Mouse (Mus musculus) neural tube, embryonic 14.5 days (tissue): ENCODE results near the gene Fkbp4. TPM values are rescaled to one million over a fixed set of nuclear protein-coding genes. Genes with fewer than 3 reads are reported as not detected.

Source experiments
- ATAC-seq: fragments of 200-750 bp; cut with Nextera tagmentation; 2 replicates; pipeline ENCODE4 v1.8.0; 2017; ENCODE audit warnings: low read depth, mild to moderate bottlenecking, moderate TSS enrichment, moderate library complexity
- H3K27ac ChIP-seq: fragments of 300-500 bp; sonication (generic); 2 replicates; pipeline ENCODE4 v1.5.1; 2014; ENCODE audit warnings: low read depth, mild to moderate bottlenecking, control low read depth, low read length, moderate library complexity, mixed read lengths
- H3K27me3 ChIP-seq: fragments of 300-500 bp; sonication (generic); 2 replicates; pipeline ENCODE4 v1.6.1; 2014; ENCODE audit warnings: low read length; ENCODE audit not compliant: control insufficient read depth, insufficient read depth
- H3K36me3 ChIP-seq: fragments of 300-500 bp; sonication (generic); 2 replicates; pipeline ENCODE4 v1.6.1; 2014; ENCODE audit warnings: low read length, mixed read lengths; ENCODE audit not compliant: control insufficient read depth, insufficient read depth
- H3K4me1 ChIP-seq: fragments of 300-500 bp; sonication (generic); 2 replicates; pipeline ENCODE4 v1.6.1; 2014; ENCODE audit warnings: low read length; ENCODE audit not compliant: control insufficient read depth, insufficient read depth
- H3K4me2 ChIP-seq: fragments of 300-500 bp; sonication (generic); 2 replicates; pipeline ENCODE4 v1.6.1; 2014; ENCODE audit warnings: mild to moderate bottlenecking, low read depth, low read length, control low read depth
- H3K4me3 ChIP-seq: fragments of 300-500 bp; sonication (generic); 2 replicates; pipeline ENCODE4 v1.5.1; 2014; ENCODE audit warnings: low read depth, low read length, control low read depth, mixed read lengths
- H3K9ac ChIP-seq: fragments of 300-500 bp; sonication (generic); replicated peaks from 2 replicates; pipeline ENCODE4 v1.6.1; 2014; ENCODE audit warnings: low read depth, mild to moderate bottlenecking, control low read depth, low read length, mixed read lengths
- H3K9me3 ChIP-seq: fragments of 300-500 bp; sonication (generic); 2 replicates; pipeline ENCODE4 v1.6.1; 2016; ENCODE audit warnings: low read length; ENCODE audit not compliant: control insufficient read depth
- WGBS: fragments of 180-500 bp; shearing (Covaris S2); extraction: QIAGEN DNeasy Blood & Tissue Kit; methylation state at CpG from one replicate; pipeline ENCODE4 v1.1.7; 2014; 5-methylcytosine and 5-hydroxymethylcytosine counted together
- polyA plus RNA-seq: library from polyadenylated mRNA; unstranded; fragments of >200 nt; fragmentation: Nextera tagmentation; extraction: Ambion mirVana; gene quantifications from 2 replicates; pipeline ENCODE4 v1.2.1, GENCODE M21; 2014

Fkbp4 gene
- polyA plus RNA-seq = 277 and 319 TPM in 2 replicates

GRCm38 (mm10) chr6:128438317-128438870 is at the start of gene Fkbp4:
TSS of gene Fkbp4 (minus strand) at chr6:128438677.
- Histone ChIP-seq H3K4me2 (peak within 1 kb of the TSS; percentile 67), H3K36me3 (peaks cover 18% of the 10 kb centered on the region), H3K4me1 (peaks cover 6% of the 10 kb centered on the region; the same call in 1 of the 2 replicates), H3K27me3 (no peaks in the 10 kb centered on the region), H3K27ac (peak within 1 kb of the TSS; percentile 91), H3K4me3 (peak within 1 kb of the TSS; percentile 99), H3K9ac (peak within 1 kb of the TSS; percentile 96), H3K9me3 (no peaks in the 10 kb centered on the region)
- peak; percentile 95 for ATAC-seq
- WGBS = 1% methylated on average over 30 of the region's 67 CpGs

DNA sequence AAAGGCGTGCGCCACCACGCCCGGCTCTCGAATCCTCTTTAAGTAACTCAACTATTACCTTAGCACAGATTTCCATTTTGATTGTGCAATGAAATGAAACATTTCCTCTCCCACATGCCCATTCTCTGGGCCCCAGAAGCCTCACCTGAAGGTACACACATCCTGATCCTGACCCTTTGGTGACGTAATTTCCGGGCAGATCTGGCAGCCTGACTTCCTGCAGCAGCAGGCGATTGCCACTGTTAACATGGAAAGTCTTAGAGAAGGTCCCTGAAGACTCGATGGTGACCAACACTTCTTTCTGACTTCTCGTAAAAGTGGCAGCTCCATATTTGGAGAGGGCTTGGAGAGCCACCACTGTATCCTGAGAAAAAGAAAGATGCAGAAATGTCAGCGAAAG is 49.3 kb upstream of the Fkbp4 start:
- Histone ChIP-seq H3K9ac (no peak overlapping the region), H3K4me2 (no peak overlapping the region), H3K4me3 (no peak overlapping the region), H3K27ac (no peak overlapping the region), H3K9me3 (no peaks in the 10 kb centered on the region), H3K36me3 (no peaks in the 10 kb centered on the region), H3K27me3 (no peaks in the 10 kb centered on the region), H3K4me1 (no peaks in the 10 kb centered on the region)
- no peak for ATAC-seq
- WGBS = 91% methylated on average over 11 of the region's 11 CpGs

GRCm38 (mm10) chr6:128479463-128480454 is 41.3 kb upstream of the Fkbp4 start:
- Histone ChIP-seq H3K9me3 (no peaks in the 10 kb centered on the region), H3K27me3 (no peaks in the 10 kb centered on the region), H3K4me3 (no peak overlapping the region), H3K4me2 (0 out of 2 replicates have a peak overlapping the region, but pooled peaks have one; percentile 9), H3K27ac (no peak overlapping the region), H3K4me1 (no peaks in the 10 kb centered on the region), H3K36me3 (no peaks in the 10 kb centered on the region), H3K9ac (no peak overlapping the region)
- WGBS = 21% methylated on average over 26 of the region's 26 CpGs
- peak; percentile 94 for ATAC-seq

DNA sequence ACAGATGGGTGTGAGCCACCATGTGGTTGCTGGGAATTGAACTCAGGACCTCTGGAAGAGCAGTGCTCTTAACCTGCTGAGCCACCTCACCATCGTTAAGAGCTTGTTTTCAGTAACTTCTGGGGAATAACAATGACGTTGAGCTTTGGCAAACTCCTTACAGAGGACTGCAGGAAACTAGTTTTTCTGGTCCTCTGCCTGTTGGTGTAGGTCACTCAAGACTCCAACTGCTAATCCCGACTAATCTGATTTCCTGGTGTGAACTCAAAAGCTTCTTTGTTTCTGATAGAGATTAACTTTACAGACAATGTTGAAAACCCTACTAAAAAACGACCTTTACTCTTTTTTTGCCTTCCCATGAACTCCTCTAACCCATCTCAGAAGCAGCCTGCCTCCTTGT is 39.0 kb upstream of the Fkbp4 start:
- Histone ChIP-seq H3K4me1 (no peaks in the 10 kb centered on the region), H3K9ac (no peak overlapping the region), H3K4me3 (no peak overlapping the region), H3K4me2 (no peak overlapping the region), H3K36me3 (no peaks in the 10 kb centered on the region), H3K27me3 (no peaks in the 10 kb centered on the region), H3K9me3 (no peaks in the 10 kb centered on the region), H3K27ac (no peak overlapping the region)
- no peak for ATAC-seq
- WGBS = 43% methylated on average over 4 of the region's 4 CpGs

- Histone ChIP-seq H3K9ac (no peak overlapping the region), H3K27ac (no peak overlapping the region), H3K4me2 (no peak overlapping the region), H3K27me3 (no peaks in the 10 kb centered on the region), H3K9me3 (no peaks in the 10 kb centered on the region), H3K36me3 (no peaks in the 10 kb centered on the region), H3K4me3 (no peak overlapping the region), H3K4me1 (no peaks in the 10 kb centered on the region)
- no peak for ATAC-seq
- 96% methylated on average over 6 of the region's 6 CpGs for WGBS
Measured at GRCm38 (mm10) chr6:128474112-128474511, 35.6 kb upstream of the Fkbp4 start.

- WGBS = 8% methylated on average over 12 of the region's 12 CpGs
- Histone ChIP-seq H3K36me3 (no peaks in the 10 kb centered on the region), H3K27ac (no peak overlapping the region), H3K4me2 (no peak overlapping the region), H3K9ac (no peak overlapping the region), H3K27me3 (no peaks in the 10 kb centered on the region), H3K4me3 (no peak overlapping the region), H3K9me3 (no peaks in the 10 kb centered on the region), H3K4me1 (no peaks in the 10 kb centered on the region)
- ATAC-seq = no peak
Measured at GRCm38 (mm10) chr6:128469451-128469850, 31.0 kb upstream of the Fkbp4 start.

- no peak overlapping the region for H3K4me3 ChIP-seq
- no peaks in the 10 kb centered on the region for H3K4me1 ChIP-seq
- no peak overlapping the region for H3K4me2 ChIP-seq
- H3K27me3 ChIP-seq = no peaks in the 10 kb centered on the region
- no peak overlapping the region for H3K27ac ChIP-seq
- ATAC-seq = no peak
- no peaks in the 10 kb centered on the region for H3K36me3 ChIP-seq
- H3K9me3 ChIP-seq = no peaks in the 10 kb centered on the region
- H3K9ac ChIP-seq = no peak overlapping the region
- 54% methylated on average over 2 of the region's 2 CpGs for WGBS
Measured at GRCm38 (mm10) chr6:128467298-128467697, 28.8 kb upstream of the Fkbp4 start.

- no peak overlapping the region for H3K4me2 ChIP-seq
- no peak overlapping the region for H3K9ac ChIP-seq
- H3K36me3 ChIP-seq = no peaks in the 10 kb centered on the region
- no peak overlapping the region for H3K4me3 ChIP-seq
- no peak for ATAC-seq
- 77% methylated on average over 3 of the region's 3 CpGs for WGBS
- no peaks in the 10 kb centered on the region for H3K4me1 ChIP-seq
- no peak overlapping the region for H3K27ac ChIP-seq
- no peaks in the 10 kb centered on the region for H3K9me3 ChIP-seq
- no peaks in the 10 kb centered on the region for H3K27me3 ChIP-seq
Measured at GRCm38 (mm10) chr6:128466563-128466962, 28.1 kb upstream of the Fkbp4 start.

GRCm38 (mm10) chr6:128466043-128466442 is 27.6 kb upstream of the Fkbp4 start:
- no peaks in the 10 kb centered on the region for H3K4me1 ChIP-seq
- no peak overlapping the region for H3K27ac ChIP-seq
- H3K9me3 ChIP-seq = no peaks in the 10 kb centered on the region
- no peak overlapping the region for H3K4me3 ChIP-seq
- H3K36me3 ChIP-seq = no peaks in the 10 kb centered on the region
- no peak for ATAC-seq
- no peaks in the 10 kb centered on the region for H3K27me3 ChIP-seq
- H3K4me2 ChIP-seq = no peak overlapping the region
- no peak overlapping the region for H3K9ac ChIP-seq
- 46% methylated on average over 6 of the region's 7 CpGs for WGBS
